Mouse (Mus musculus) hindbrain, embryonic 10.5 days (tissue): Measurements from ENCODE around the gene Ppm1g. TPM values are rescaled to one million over a fixed set of nuclear protein-coding genes. Genes with fewer than 3 reads are reported as not detected.

Experiments used
- DNase-seq: peaks from one replicate; pipeline ENCODE4 v3.0.0-alpha.2; 2017; ENCODE audit warnings: low spot score
- H3K27ac ChIP-seq: fragments of 300-500 bp; sonication (generic); 2 replicates; pipeline ENCODE4 v1.5.1; 2016; ENCODE audit warnings: mild to moderate bottlenecking, moderate library complexity
- H3K27me3 ChIP-seq: fragments of 300-500 bp; sonication (generic); 2 replicates; pipeline ENCODE4 v1.6.1; 2016; ENCODE audit warnings: mild to moderate bottlenecking; ENCODE audit not compliant: poor library complexity, insufficient read depth, severe bottlenecking
- H3K36me3 ChIP-seq: fragments of 300-500 bp; sonication (generic); 2 replicates; pipeline ENCODE4 v1.6.1; 2016; ENCODE audit warnings: mild to moderate bottlenecking, moderate library complexity
- H3K4me1 ChIP-seq: fragments of 300-500 bp; sonication (generic); replicated peaks from 2 replicates; pipeline ENCODE4 v1.6.1; 2016; ENCODE audit warnings: mild to moderate bottlenecking
- H3K4me3 ChIP-seq: fragments of 300-500 bp; sonication (generic); 2 replicates; pipeline ENCODE4 v1.5.1; 2016; ENCODE audit warnings: mild to moderate bottlenecking, moderate library complexity
- H3K9me3 ChIP-seq: fragments of 300-500 bp; sonication (generic); 2 replicates; pipeline ENCODE4 v1.6.1; 2016; ENCODE audit warnings: mild to moderate bottlenecking, moderate library complexity
- WGBS: fragments of 180-500 bp; shearing (Covaris S2); methylation state at CpG from one replicate; pipeline ENCODE4 v1.1.7; 2016; 5-methylcytosine and 5-hydroxymethylcytosine counted together
- polyA plus RNA-seq: library from polyadenylated mRNA; unstranded; fragments of >200 nt; fragmentation: Nextera tagmentation; extraction: Ambion mirVana; gene quantifications from 2 replicates; pipeline ENCODE4 v1.2.1, GENCODE M21; 2016

The Ppm1g gene
- polyA plus RNA-seq, 1 experiment from 2014 or later: 172 TPM

- Histone ChIP-seq H3K4me3 (no peak overlapping the region), H3K4me1 (peaks cover 30% of the 10 kb centered on the region), H3K36me3 (peaks cover 75% of the 10 kb centered on the region), H3K9me3 (peaks cover 5% of the 10 kb centered on the region), H3K27ac (no peak overlapping the region), H3K27me3 (no peaks in the 10 kb centered on the region)
- 92% methylated on average over 4 of the region's 4 CpGs for WGBS
- no peak for DNase-seq
Measured at GRCm38 (mm10) chr5:31195671-31196070, 24.8 kb downstream of the Ppm1g start.

GRCm38 (mm10) chr5:31194486-31195485 lies 25.7 kb downstream of the Ppm1g start:
- 94% methylated on average over 16 of the region's 16 CpGs for WGBS

GRCm38 (mm10) chr5:31193631-31194281 lies 26.7 kb downstream of the Ppm1g start:
- WGBS: 15% methylated on average over 25 of the region's 25 CpGs
- Histone ChIP-seq H3K4me1 (peaks cover 24% of the 10 kb centered on the region), H3K36me3 (peaks cover 74% of the 10 kb centered on the region), H3K27me3 (no peaks in the 10 kb centered on the region), H3K9me3 (no peaks in the 10 kb centered on the region), H3K4me3 (peak overlapping the region; percentile 94), H3K27ac (peak overlapping the region; percentile 92)
- DNase-seq: no peak

More at GRCm38 (mm10) chr5:31194486-31195485, 25.7 kb downstream of the Ppm1g start:
- no peak for DNase-seq
- no peak overlapping the region for H3K27ac ChIP-seq
- no peaks in the 10 kb centered on the region for H3K27me3 ChIP-seq
- H3K4me3 ChIP-seq: peak overlapping the region; percentile 94
- peaks cover 24% of the 10 kb centered on the region for H3K4me1 ChIP-seq
- no peaks in the 10 kb centered on the region for H3K9me3 ChIP-seq
- H3K36me3 ChIP-seq: peaks cover 75% of the 10 kb centered on the region

- peak within 1 kb of the TSS; percentile 94 for H3K4me3 ChIP-seq
- peaks cover 74% of the 10 kb centered on the region for H3K36me3 ChIP-seq
- H3K27me3 ChIP-seq: no peaks in the 10 kb centered on the region
- no peaks in the 10 kb centered on the region for H3K9me3 ChIP-seq
- H3K27ac ChIP-seq: peak within 1 kb of the TSS; percentile 92
- WGBS: 0% methylated on average over 48 of the region's 48 CpGs
- H3K4me1 ChIP-seq: peaks cover 24% of the 10 kb centered on the region
- peak; percentile 99 for DNase-seq
Measured at GRCm38 (mm10) chr5:31192939-31193630, 27.4 kb downstream of the Ppm1g start, which contains the start of the genes Snx17 and Eif2b4. Gene Snx17 (plus strand): TSS chr5:31193227. Gene Eif2b4 (minus strand): TSS chr5:31193430.

- H3K36me3 ChIP-seq: peaks cover 74% of the 10 kb centered on the region
- H3K27me3 ChIP-seq: no peaks in the 10 kb centered on the region
- peaks cover 24% of the 10 kb centered on the region for H3K4me1 ChIP-seq
- H3K27ac ChIP-seq: peak overlapping the region; percentile 92
- 17% methylated on average over 42 of the region's 42 CpGs for WGBS
- no peak for DNase-seq
- peak overlapping the region; percentile 94 for H3K4me3 ChIP-seq
- no peaks in the 10 kb centered on the region for H3K9me3 ChIP-seq
Measured at GRCm38 (mm10) chr5:31192045-31192938, 28.2 kb downstream of the Ppm1g start.

- Histone ChIP-seq H3K27me3 (no peaks in the 10 kb centered on the region), H3K4me1 (peaks cover 24% of the 10 kb centered on the region), H3K4me3 (no peak overlapping the region), H3K36me3 (peaks cover 62% of the 10 kb centered on the region), H3K27ac (no peak overlapping the region), H3K9me3 (no peaks in the 10 kb centered on the region)
- no peak for DNase-seq
- WGBS: 89% methylated on average over 9 of the region's 9 CpGs
Measured at GRCm38 (mm10) chr5:31190201-31190600, 30.3 kb downstream of the Ppm1g start.

GRCm38 (mm10) chr5:31188223-31188840 lies 32.2 kb downstream of the Ppm1g start:
- WGBS: 81% methylated on average over 4 of the region's 4 CpGs
- Histone ChIP-seq H3K9me3 (no peaks in the 10 kb centered on the region), H3K36me3 (peaks cover 51% of the 10 kb centered on the region), H3K27me3 (no peaks in the 10 kb centered on the region), H3K4me1 (peaks cover 16% of the 10 kb centered on the region), H3K4me3 (no peak overlapping the region), H3K27ac (no peak overlapping the region)
- DNase-seq: no peak

- DNase-seq: no peak
- peaks cover 11% of the 10 kb centered on the region for H3K4me1 ChIP-seq
- H3K27me3 ChIP-seq: no peaks in the 10 kb centered on the region
- no peaks in the 10 kb centered on the region for H3K9me3 ChIP-seq
- WGBS: 70% methylated on average over 4 of the region's 4 CpGs
- H3K27ac ChIP-seq: no peak overlapping the region
- peaks cover 23% of the 10 kb centered on the region for H3K36me3 ChIP-seq
- H3K4me3 ChIP-seq: no peak overlapping the region
Measured at GRCm38 (mm10) chr5:31183678-31184077, 36.8 kb downstream of the Ppm1g start.

GRCm38 (mm10) chr5:31181183-31181770 lies 39.2 kb downstream of the Ppm1g start:
- peaks cover 13% of the 10 kb centered on the region for H3K4me1 ChIP-seq
- 93% methylated on average over 9 of the region's 9 CpGs for WGBS
- H3K4me3 ChIP-seq: peak overlapping the region; percentile 84
- H3K27ac ChIP-seq: no peak overlapping the region
- H3K27me3 ChIP-seq: no peaks in the 10 kb centered on the region
- no peak for DNase-seq
- peaks cover 14% of the 10 kb centered on the region; the same call in 1 of the 2 replicates for H3K36me3 ChIP-seq
- H3K9me3 ChIP-seq: no peaks in the 10 kb centered on the region

- H3K9me3 ChIP-seq: no peaks in the 10 kb centered on the region
- no peaks in the 10 kb centered on the region for H3K27me3 ChIP-seq
- WGBS: under 1% methylated on average over 59 of the region's 59 CpGs
- peaks cover 19% of the 10 kb centered on the region; the same call in 1 of the 2 replicates for H3K36me3 ChIP-seq
- H3K4me1 ChIP-seq: peaks cover 13% of the 10 kb centered on the region
- peak within 1 kb of the TSS; percentile 84 for H3K4me3 ChIP-seq
- DNase-seq: peak; percentile 93
- H3K27ac ChIP-seq: peak within 1 kb of the TSS; percentile 96
Measured at GRCm38 (mm10) chr5:31179766-31180630, 40.5 kb downstream of the Ppm1g start, which contains the start of the genes Gm29609 and Gtf3c2. Gene Gm29609 (minus strand): TSS chr5:31179911. Gene Gtf3c2 (minus strand): TSS chr5:31180144.
